Mouse (Mus musculus) brain, embryonic 14.5 days (tissue): ENCODE results near the gene Hist1h2ab.

Source experiments
- CTCF ChIP-seq: fragments of 200-500 bp; IDR thresholded peaks from 2 replicates; pipeline ENCODE4 v1.5.1; 2012; ENCODE audit warnings: inconsistent platforms, mild to moderate bottlenecking, moderate library complexity, borderline replicate concordance; ENCODE audit not compliant: insufficient read depth, insufficient read length; ENCODE audit errors: extremely low read depth
- POLR2A ChIP-seq: fragments of 200-500 bp; IDR thresholded peaks from 2 replicates; pipeline ENCODE4 v1.6.1; 2012; ENCODE audit warnings: mild to moderate bottlenecking, inconsistent platforms, borderline replicate concordance; ENCODE audit not compliant: poor library complexity, insufficient read depth, insufficient read length, severe bottlenecking; ENCODE audit errors: extremely low read depth

- TF ChIP-seq CTCF = no peak
- no peak for TF ChIP-seq POLR2A
Observed at GRCm38 (mm10) chr13:23738041-23738440, 12.9 kb upstream of the Hist1h2ab start.
